In the genomic region with DNA sequence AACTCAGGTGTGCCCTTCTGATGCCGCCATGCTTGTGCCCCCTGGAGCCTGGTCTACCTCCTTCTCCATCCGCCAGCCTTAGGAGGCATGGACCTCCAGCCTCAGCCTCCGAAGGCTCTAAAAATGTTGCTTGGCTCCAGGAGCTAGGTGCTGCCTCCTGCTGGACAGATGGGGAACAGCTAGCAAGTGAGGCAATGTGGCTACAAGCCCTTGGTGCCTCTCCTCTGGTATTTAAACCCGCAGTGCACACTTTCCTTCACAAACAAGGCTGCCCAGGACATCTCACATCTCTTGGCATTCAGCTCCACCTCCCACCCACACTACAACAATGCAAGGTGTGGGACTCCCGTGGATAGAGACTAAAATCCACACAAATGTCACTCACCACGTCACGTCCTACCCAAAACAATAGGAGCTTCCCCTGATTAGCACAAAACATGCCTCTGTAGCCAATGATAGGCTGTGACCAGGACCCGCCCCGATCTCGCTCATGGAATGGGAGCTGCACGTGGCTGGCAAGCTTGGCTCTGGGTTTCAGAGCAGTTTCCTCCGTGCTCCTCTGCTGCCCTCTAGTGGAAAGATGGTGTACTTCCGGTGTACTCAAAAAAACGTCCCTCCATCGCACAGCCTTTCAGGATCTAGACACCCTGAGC, we compare ENCODE assay signal across 8 mouse cellular contexts. TPM values are rescaled to one million over a fixed set of nuclear protein-coding genes. Genes with fewer than 3 reads are reported as not detected.
A peak's percentile ranks its signal among the peaks of the same experiment; 100 is the strongest.
DNase-seq lines count a peak whose midpoint lies in the region; TF ChIP-seq lines count a peak whose summit lies in the region.

No protein-coding gene starts in this region.

- H3K27ac ChIP-seq in gastrocnemius, adult 2 months = peak overlapping the region; percentile 82

- intact Hi-C loops in gastrocnemius, adult 2 months (cut with DNase I) = loop anchor here (1.0 to 5.0 kb wide), 4 partner anchors 11 to 657 kb away; no protein-coding TSS in a partner anchor

- peak; percentile 92 for DNase-seq in WW6 (ENCODE audit: low read depth, low spot score)
- peak; percentile 88 to 95 for DNase-seq in cerebellum, postnatal 4 days (ENCODE audit: low spot score in 2 of 2)
- DNase-seq in gastrocnemius, adult 2 months = peak; percentile 93
- DNase-seq in hindlimb bud, embryonic 11.5 days (ENCODE audit: extremely low spot score, low read depth, low spot score) = peak; percentile 99
- DNase-seq in left cerebral cortex, adult 8-10 months (ENCODE audit: low spot score in 2 of 2) = peak; percentile 81 to 90
- peak; percentile 95 to 96 for DNase-seq in right cerebral cortex, postnatal 10 days (ENCODE audit: low spot score in 2 of 2)
- peak; percentile 85 for DNase-seq in urinary bladder, postnatal 25 days (ENCODE audit: low spot score)

- peak overlapping the region; percentile 55 for H3K4me3 ChIP-seq in gastrocnemius, adult 2 months
- H3K4me3 ChIP-seq in megakaryocyte, embryonic 14.5 days (replicated peaks) = peak overlapping the region; percentile 89

- H3K9me3 ChIP-seq in megakaryocyte, embryonic 14.5 days = no peaks in the 10 kb centered on the region

- H3K27me3 ChIP-seq in megakaryocyte, embryonic 14.5 days (replicated peaks) = peaks cover 16% of the 10 kb centered on the region

- TF ChIP-seq CTCF in gastrocnemius, adult 2 months (IDR thresholded peaks at IDR 0.05) = peak; percentile 76

- H3K36me3 ChIP-seq in megakaryocyte, embryonic 14.5 days (replicated peaks; ENCODE audit: low read length) = no peaks in the 10 kb centered on the region

- peaks cover 39% of the 10 kb centered on the region for H3K4me1 ChIP-seq in megakaryocyte, embryonic 14.5 days

RNA-seq across cellular contexts. Expression of a gene that starts 20.2 kb away (rescaled TPM):
- not detected for total RNA-seq in gastrocnemius, adult 2 months (2021)
- under 1 TPM; 0.17 to 0.95 (median 0.23) TPM for total RNA-seq in left cerebral cortex, adult 8-10 months (2022)
- polyA plus RNA-seq in megakaryocyte, embryonic 14.5 days (2012; ENCODE audit: insufficient read depth, low replicate concordance) = not detected in 2 replicates

RNA-seq across cellular contexts. Expression of a gene that starts 30.0 kb away (rescaled TPM):
- not detected for total RNA-seq in gastrocnemius, adult 2 months (2021)
- total RNA-seq in left cerebral cortex, adult 8-10 months (2022) = not detected
- not detected in 2 replicates for polyA plus RNA-seq in megakaryocyte, embryonic 14.5 days (2012; ENCODE audit: insufficient read depth, low replicate concordance)

RNA-seq across cellular contexts. Expression of a gene that starts 43.9 kb away (rescaled TPM):
- under 1 TPM in 1 of 2 experiments, not detected in 1; 0.33 TPM for total RNA-seq in gastrocnemius, adult 2 months (2021)
- 1 to 10 TPM in 2 of 4 experiments, under 1 TPM in 2; 0.26 to 2.5 (median 1.3) TPM for total RNA-seq in left cerebral cortex, adult 8-10 months (2022)
- polyA plus RNA-seq in megakaryocyte, embryonic 14.5 days (2012; ENCODE audit: insufficient read depth, low replicate concordance) = 0.06 TPM in 1 of 2 replicates, not detected in the other

RNA-seq across cellular contexts. Expression of a gene that starts 44.0 kb away (rescaled TPM):
- total RNA-seq in gastrocnemius, adult 2 months (2021) = not detected
- not detected for total RNA-seq in left cerebral cortex, adult 8-10 months (2022)
- not detected in 2 replicates for polyA plus RNA-seq in megakaryocyte, embryonic 14.5 days (2012; ENCODE audit: insufficient read depth, low replicate concordance)

RNA-seq across cellular contexts. Expression of a gene that starts 59.5 kb away (rescaled TPM):
- total RNA-seq in gastrocnemius, adult 2 months (2021) = not detected
- total RNA-seq in left cerebral cortex, adult 8-10 months (2022) = not detected
- polyA plus RNA-seq in megakaryocyte, embryonic 14.5 days (2012; ENCODE audit: insufficient read depth, low replicate concordance) = not detected in 2 replicates

Comparison
In these comparisons a context has a peak if more than half of its experiments do, and no peak if none do; other contexts are left out.
1. Peak in every context shown above with its lines: DNase-seq, H3K4me3 ChIP-seq and H3K27ac ChIP-seq.